Mouse (Mus musculus) lung, embryonic 15.5 days (tissue): ENCODE results near the gene Cipc. TPM values are rescaled to one million over a fixed set of nuclear protein-coding genes. Genes with fewer than 3 reads are reported as not detected.

Experiments used
- ATAC-seq: fragments of 200-750 bp; cut with Nextera tagmentation; 2 replicates; pipeline ENCODE4 v1.8.0; 2017; ENCODE audit warnings: moderate number of reproducible peaks, borderline replicate concordance; ENCODE audit not compliant: low FRiP score, low TSS enrichment; ENCODE audit errors: extremely low read depth
- H3K27ac ChIP-seq: fragments of 300-500 bp; sonication (generic); 2 replicates; pipeline ENCODE4 v1.5.1; 2015; ENCODE audit warnings: moderate library complexity, mild to moderate bottlenecking, inconsistent platforms
- H3K27me3 ChIP-seq: fragments of 300-500 bp; sonication (generic); 2 replicates; pipeline ENCODE4 v1.6.1; 2015; ENCODE audit warnings: inconsistent platforms
- H3K36me3 ChIP-seq: fragments of 300-500 bp; sonication (generic); 2 replicates; pipeline ENCODE4 v1.6.1; 2015; ENCODE audit warnings: inconsistent platforms
- H3K4me1 ChIP-seq: fragments of 300-500 bp; sonication (generic); 2 replicates; pipeline ENCODE4 v1.6.1; 2015; ENCODE audit warnings: inconsistent platforms
- H3K4me2 ChIP-seq: fragments of 300-500 bp; sonication (generic); 2 replicates; pipeline ENCODE4 v1.6.1; 2015; ENCODE audit warnings: inconsistent platforms, mild to moderate bottlenecking, moderate library complexity
- H3K4me3 ChIP-seq: fragments of 300-500 bp; sonication (generic); 2 replicates; pipeline ENCODE4 v1.5.1; 2015; ENCODE audit warnings: mild to moderate bottlenecking, inconsistent platforms
- H3K9ac ChIP-seq: fragments of 300-500 bp; sonication (generic); 2 replicates; pipeline ENCODE4 v1.6.1; 2015; ENCODE audit warnings: inconsistent platforms
- H3K9me3 ChIP-seq: fragments of 300-500 bp; sonication (generic); 2 replicates; pipeline ENCODE4 v1.6.1; 2016; ENCODE audit warnings: inconsistent platforms
- WGBS: fragments of 180-500 bp; shearing (Covaris S2); methylation state at CpG from one replicate; pipeline ENCODE4 v1.1.7; 2015; 5-methylcytosine and 5-hydroxymethylcytosine counted together
- polyA plus RNA-seq: library from polyadenylated mRNA; unstranded; fragments of >200 nt; fragmentation: Nextera tagmentation; extraction: Ambion mirVana; gene quantifications from 2 replicates; pipeline ENCODE4 v1.2.1, GENCODE M21; 2015

The Cipc gene
- polyA plus RNA-seq, 1 experiment from 2014 or later, result 19.2 TPM

DNA sequence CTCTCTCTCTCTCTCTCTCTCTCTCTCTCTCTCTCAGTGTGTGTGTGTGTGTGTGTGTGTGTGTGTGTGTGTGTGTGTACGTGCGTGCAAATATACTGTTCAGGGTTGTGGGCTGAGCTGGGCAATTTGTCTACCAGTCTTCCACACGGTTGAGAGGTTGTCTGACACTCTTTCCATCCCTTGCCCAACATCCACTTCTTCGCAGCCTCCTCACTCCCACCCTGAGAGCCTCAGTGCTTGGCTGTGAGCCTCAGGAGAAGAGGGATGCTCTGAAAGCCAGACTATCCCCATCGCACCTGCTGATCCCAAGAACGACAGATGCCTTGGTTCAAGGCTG is 54.0 kb downstream of the Cipc start:
- no peak overlapping the region for H3K4me3 ChIP-seq
- ATAC-seq, result no peak
- 0 out of 2 replicates have a peak, but pooled peaks cover 3% of the 10 kb centered on the region for H3K4me1 ChIP-seq
- no peaks in the 10 kb centered on the region for H3K9me3 ChIP-seq
- no peak overlapping the region for H3K9ac ChIP-seq
- H3K27me3 ChIP-seq, result no peaks in the 10 kb centered on the region
- 39% methylated on average over 6 of the region's 6 CpGs for WGBS
- H3K36me3 ChIP-seq, result no peaks in the 10 kb centered on the region
- H3K27ac ChIP-seq, result no peak overlapping the region
- H3K4me2 ChIP-seq, result no peak overlapping the region

DNA sequence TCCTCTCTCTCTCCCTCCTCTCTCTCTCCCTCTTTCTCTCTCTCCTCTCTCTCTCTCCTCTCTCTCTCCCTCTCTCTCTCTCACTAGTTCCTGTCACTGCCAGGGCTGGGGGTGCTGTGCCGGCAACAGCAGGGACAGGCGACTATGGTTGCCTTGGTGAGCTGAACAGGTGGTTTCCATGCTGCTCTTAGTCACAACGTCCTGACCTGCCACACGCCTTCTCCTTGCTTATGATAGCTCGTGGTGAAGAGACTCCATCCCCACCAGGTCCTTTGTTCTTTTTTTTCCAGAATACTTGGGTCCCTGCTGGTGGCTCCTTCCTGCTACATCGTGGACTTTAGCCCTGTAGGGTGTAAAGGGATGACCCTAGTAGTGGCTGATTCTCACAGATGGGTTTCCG is 55.4 kb downstream of the Cipc start:
- Histone ChIP-seq H3K4me3 (no peak overlapping the region), H3K4me1 (0 out of 2 replicates have a peak, but pooled peaks cover 3% of the 10 kb centered on the region), H3K36me3 (no peaks in the 10 kb centered on the region), H3K27ac (no peak overlapping the region), H3K9me3 (no peaks in the 10 kb centered on the region), H3K27me3 (no peaks in the 10 kb centered on the region), H3K9ac (no peak overlapping the region), H3K4me2 (no peak overlapping the region)
- WGBS, result 35% methylated on average over 7 of the region's 7 CpGs
- ATAC-seq, result no peak

DNA sequence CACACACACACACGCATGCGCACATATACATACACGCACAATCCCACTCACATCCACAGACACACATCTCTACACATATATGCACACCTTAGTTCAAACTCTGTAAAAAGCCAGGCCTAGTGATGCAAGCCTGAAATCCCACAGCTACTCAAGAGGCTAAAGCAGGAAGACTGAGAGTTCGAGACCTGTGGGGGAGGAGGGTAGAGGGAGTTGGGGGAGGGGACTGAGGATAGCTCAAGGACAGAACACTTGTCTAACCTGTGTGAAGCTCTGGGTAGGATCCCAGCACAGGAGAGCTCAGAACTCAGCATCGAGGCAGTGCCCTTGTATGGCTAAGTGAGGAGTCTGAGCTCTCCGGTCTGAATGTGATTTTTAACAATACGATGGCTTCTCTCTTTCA is 56.0 kb downstream of the Cipc start:
- no peak overlapping the region for H3K9ac ChIP-seq
- no peak for ATAC-seq
- H3K9me3 ChIP-seq, result no peaks in the 10 kb centered on the region
- 70% methylated on average over 7 of the region's 7 CpGs for WGBS
- H3K4me1 ChIP-seq, result 0 out of 2 replicates have a peak, but pooled peaks cover 3% of the 10 kb centered on the region
- H3K36me3 ChIP-seq, result no peaks in the 10 kb centered on the region
- no peak overlapping the region for H3K27ac ChIP-seq
- no peak overlapping the region for H3K4me2 ChIP-seq
- no peaks in the 10 kb centered on the region for H3K27me3 ChIP-seq
- H3K4me3 ChIP-seq, result no peak overlapping the region

DNA sequence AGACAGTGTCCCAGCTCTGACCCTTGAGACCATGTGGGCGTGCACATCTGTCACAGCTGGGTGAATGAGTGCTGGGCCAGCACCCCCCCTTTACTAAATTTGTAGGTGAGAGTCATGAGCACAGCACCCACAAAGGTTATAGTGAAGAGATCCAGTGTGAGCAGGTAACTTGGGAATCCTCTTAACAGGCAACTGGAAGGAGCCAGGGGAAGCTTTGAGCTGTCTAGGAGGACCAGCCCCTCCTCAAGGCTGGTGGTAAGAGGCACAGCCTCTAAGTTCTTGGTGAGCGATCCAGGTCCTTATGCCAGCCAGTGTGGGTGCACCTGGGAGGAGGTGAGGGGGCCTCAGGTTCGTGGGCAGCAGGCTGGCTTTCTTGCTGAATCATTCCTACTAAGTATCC is 56.8 kb downstream of the Cipc start:
- H3K27me3 ChIP-seq, result no peaks in the 10 kb centered on the region
- H3K9ac ChIP-seq, result no peak overlapping the region
- ATAC-seq, result no peak
- 0 out of 2 replicates have a peak, but pooled peaks cover 3% of the 10 kb centered on the region for H3K4me1 ChIP-seq
- no peaks in the 10 kb centered on the region for H3K36me3 ChIP-seq
- H3K4me2 ChIP-seq, result no peak overlapping the region
- H3K9me3 ChIP-seq, result no peaks in the 10 kb centered on the region
- H3K4me3 ChIP-seq, result no peak overlapping the region
- 42% methylated on average over 3 of the region's 3 CpGs for WGBS
- no peak overlapping the region for H3K27ac ChIP-seq

DNA sequence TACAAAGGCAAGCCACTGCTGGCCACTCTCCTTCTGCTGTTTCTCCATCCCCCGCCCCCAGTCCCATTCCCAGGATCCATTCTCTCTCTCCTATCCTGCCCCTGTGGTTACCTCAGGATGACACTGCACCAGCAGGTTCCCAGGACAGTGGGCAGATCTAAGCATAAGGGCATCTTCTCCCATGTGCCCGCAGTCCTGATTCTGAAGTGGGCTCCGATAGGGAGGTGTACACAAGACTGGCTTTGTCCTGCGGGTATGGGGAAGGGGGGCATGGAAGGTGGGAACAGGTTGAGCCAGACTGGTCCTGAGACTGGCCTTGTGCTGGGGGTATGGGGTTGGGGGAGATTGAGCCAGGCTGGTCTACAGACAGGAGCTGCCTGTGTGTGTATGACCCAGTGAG is 57.8 kb downstream of the Cipc start:
- Histone ChIP-seq H3K36me3 (no peaks in the 10 kb centered on the region), H3K9me3 (no peaks in the 10 kb centered on the region), H3K4me1 (0 out of 2 replicates have a peak, but pooled peaks cover under 1% of the 10 kb centered on the region), H3K4me2 (no peak overlapping the region), H3K4me3 (no peak overlapping the region), H3K27me3 (peaks cover 6% of the 10 kb centered on the region; the same call in 1 of the 2 replicates), H3K27ac (no peak overlapping the region), H3K9ac (no peak overlapping the region)
- no peak for ATAC-seq
- WGBS, result 77% methylated on average over 4 of the region's 4 CpGs

Other genes with a start within 250 kb of the Cipc start
- gene Angel1, start 220.6 kb upstream of the Cipc start, polyA plus RNA-seq, result 12.6 and 13.6 TPM in 2 replicates
- gene Lrrc74a, start 212.7 kb upstream of the Cipc start, polyA plus RNA-seq, result not detected in 2 replicates
- gene Irf2bpl, start 62.2 kb upstream of the Cipc start, polyA plus RNA-seq, result 49.4 and 50.0 TPM in 2 replicates
- gene Zdhhc22, start 43.4 kb downstream of the Cipc start, polyA plus RNA-seq, result 0.12 TPM in 1 of 2 replicates, not detected in the other
- gene Tmem63c, start 74.3 kb downstream of the Cipc start, polyA plus RNA-seq, result 0.06 and 0.07 TPM in 2 replicates
- gene Ngb, start 155.5 kb downstream of the Cipc start, polyA plus RNA-seq, result 6.4 and 7.1 TPM in 2 replicates
- gene Gstz1, start 200.1 kb downstream of the Cipc start, polyA plus RNA-seq, result 33.3 and 34.4 TPM in 2 replicates
- 16.4 and 16.8 TPM in 2 replicates for gene Pomt2, start 200.9 kb downstream of the Cipc start, polyA plus RNA-seq